15 mouse cellular contexts compared by ENCODE assay signal in genomic region chr3:69362350-69362790, GRCm38 (mm10). TPM values are rescaled to one million over a fixed set of nuclear protein-coding genes. Genes with fewer than 3 reads are reported as not detected.
A peak's percentile ranks its signal among the peaks of the same experiment; 100 is the strongest.
DNase-seq lines count a peak whose midpoint lies in the region; ATAC-seq and TF ChIP-seq lines count a peak whose summit lies in the region.
"Had no signal": no experiment of that assay in that cellular context is flagged by ENCODE, and none has a peak within 500 bp of the region (broad histone marks: within the 10 kb centered on the region; RNA-seq: fewer than 3 reads in every experiment).

No protein-coding gene starts in this region.

- H3K27ac ChIP-seq in forebrain, embryonic 13.5 days = peak overlapping the region; percentile 76
- H3K27ac ChIP-seq in forebrain, embryonic 12.5 days = no peak overlapping the region
- H3K27ac ChIP-seq in hindbrain, embryonic 14.5 days = peak overlapping the region; percentile 52; the same call in 1 of the 2 replicates
- no peak overlapping the region for H3K27ac ChIP-seq in hindbrain, embryonic 11.5 days (ENCODE audit: low read depth, low read length)
- H3K27ac ChIP-seq in cortical plate, adult 2 months (ENCODE audit: insufficient read depth, low read length) = peak overlapping the region; percentile 50; the same call in 1 of the 2 replicates
- H3K27ac ChIP-seq: embryonic facial prominence, embryonic 15.5 days; heart, embryonic 10.5 days; liver, embryonic 12.5 days; midbrain, embryonic 10.5 days had no signal

- DNase-seq in hindbrain, embryonic 14.5 days (ENCODE audit: low spot score) = no peak
- no peak for DNase-seq in hindbrain, embryonic 11.5 days (ENCODE audit: low spot score)
- peak; percentile 70 for DNase-seq in brain, adult 2 months (ENCODE audit: low read depth, low spot score)
- no peak for DNase-seq in liver
- no peak for DNase-seq in frontal cortex, postnatal 14 days (ENCODE audit: low spot score in 2 of 2)
- DNase-seq: adrenal gland, postnatal 36 days; kidney, adult 11 months had no signal

- H3K27me3 ChIP-seq in forebrain, embryonic 13.5 days = no peaks in the 10 kb centered on the region
- H3K27me3 ChIP-seq in forebrain, embryonic 12.5 days = no peaks in the 10 kb centered on the region
- no peaks in the 10 kb centered on the region for H3K27me3 ChIP-seq in hindbrain, embryonic 14.5 days (ENCODE audit: control insufficient read depth, insufficient read depth, low read length)
- no peaks in the 10 kb centered on the region for H3K27me3 ChIP-seq in hindbrain, embryonic 11.5 days (ENCODE audit: control insufficient read depth, insufficient read depth, low read length)
- H3K27me3 ChIP-seq: embryonic facial prominence, embryonic 15.5 days; liver, embryonic 12.5 days had no signal

- ATAC-seq in forebrain, embryonic 13.5 days = peak; percentile 62; the same call in 1 of the 2 replicates
- ATAC-seq in forebrain, embryonic 12.5 days (ENCODE audit: low FRiP score) = no peak
- ATAC-seq in hindbrain, embryonic 14.5 days (ENCODE audit: low FRiP score) = no peak
- ATAC-seq in hindbrain, embryonic 11.5 days (ENCODE audit: low FRiP score) = no peak
- ATAC-seq: liver, embryonic 12.5 days; lung, postnatal 0 days had no signal

- TF ChIP-seq POLR2A in cortical plate, adult 2 months (IDR thresholded peaks at IDR 0.05; ENCODE audit: extremely low read depth, insufficient read depth, low read length) = no peak

- H3K4me1 ChIP-seq in forebrain, embryonic 13.5 days = peaks cover 36% of the 10 kb centered on the region
- peaks cover 12% of the 10 kb centered on the region; the same call in 1 of the 2 replicates for H3K4me1 ChIP-seq in forebrain, embryonic 12.5 days
- peaks cover 2% of the 10 kb centered on the region; the same call in 1 of the 2 replicates for H3K4me1 ChIP-seq in hindbrain, embryonic 14.5 days (replicated peaks; ENCODE audit: control insufficient read depth, insufficient read depth, low read length)
- no peaks in the 10 kb centered on the region for H3K4me1 ChIP-seq in hindbrain, embryonic 11.5 days (replicated peaks; ENCODE audit: control insufficient read depth, insufficient read depth, low read length)
- H3K4me1 ChIP-seq in cortical plate, adult 2 months (ENCODE audit: control insufficient read depth, insufficient read depth, low read length) = peaks cover 8% of the 10 kb centered on the region
- H3K4me1 ChIP-seq: embryonic facial prominence, embryonic 15.5 days had no signal

- no peaks in the 10 kb centered on the region for H3K9me3 ChIP-seq in forebrain, embryonic 13.5 days (replicated peaks)
- no peaks in the 10 kb centered on the region for H3K9me3 ChIP-seq in forebrain, embryonic 12.5 days
- no peaks in the 10 kb centered on the region for H3K9me3 ChIP-seq in hindbrain, embryonic 14.5 days (ENCODE audit: control insufficient read depth, low read length)
- no peaks in the 10 kb centered on the region for H3K9me3 ChIP-seq in hindbrain, embryonic 11.5 days (ENCODE audit: control insufficient read depth, low read length)
- H3K9me3 ChIP-seq: embryonic facial prominence, embryonic 15.5 days; heart, embryonic 10.5 days; liver, embryonic 12.5 days; midbrain, embryonic 10.5 days had no signal

- WGBS in forebrain, embryonic 13.5 days = 69% methylated on average over 5 of the region's 5 CpGs
- 73% methylated on average over 5 of the region's 5 CpGs for WGBS in forebrain, embryonic 12.5 days
- WGBS in hindbrain, embryonic 14.5 days = 66% methylated on average over 5 of the region's 5 CpGs
- WGBS in hindbrain, embryonic 11.5 days = 82% methylated on average over 5 of the region's 5 CpGs

- no peaks in the 10 kb centered on the region for H3K36me3 ChIP-seq in forebrain, embryonic 13.5 days (ENCODE audit: poor library complexity, severe bottlenecking)
- H3K36me3 ChIP-seq in forebrain, embryonic 12.5 days (replicated peaks) = no peaks in the 10 kb centered on the region
- no peaks in the 10 kb centered on the region for H3K36me3 ChIP-seq in hindbrain, embryonic 14.5 days (replicated peaks; ENCODE audit: control insufficient read depth, insufficient read depth)
- H3K36me3 ChIP-seq in hindbrain, embryonic 11.5 days (ENCODE audit: control insufficient read depth, insufficient read depth, low read length) = no peaks in the 10 kb centered on the region
- H3K36me3 ChIP-seq: embryonic facial prominence, embryonic 15.5 days; heart, embryonic 10.5 days; liver, embryonic 12.5 days; midbrain, embryonic 10.5 days had no signal

- TF ChIP-seq CTCF in cortical plate, adult 2 months (IDR thresholded peaks at IDR 0.05; ENCODE audit: extremely low read depth, insufficient read depth, low read length) = no peak

- no peak overlapping the region for H3K9ac ChIP-seq in forebrain, embryonic 13.5 days
- H3K9ac ChIP-seq in forebrain, embryonic 12.5 days = no peak overlapping the region
- no peak overlapping the region for H3K9ac ChIP-seq in hindbrain, embryonic 14.5 days
- H3K9ac ChIP-seq in hindbrain, embryonic 11.5 days (ENCODE audit: low read depth, low read length) = no peak overlapping the region
- H3K9ac ChIP-seq: embryonic facial prominence, embryonic 15.5 days; liver, embryonic 12.5 days had no signal

- no peak overlapping the region for H3K4me2 ChIP-seq in forebrain, embryonic 13.5 days
- no peak overlapping the region for H3K4me2 ChIP-seq in forebrain, embryonic 12.5 days
- H3K4me2 ChIP-seq in hindbrain, embryonic 14.5 days (replicated peaks) = no peak overlapping the region
- no peak overlapping the region for H3K4me2 ChIP-seq in hindbrain, embryonic 11.5 days (replicated peaks; ENCODE audit: low read depth, low read length)
- H3K4me2 ChIP-seq: embryonic facial prominence, embryonic 15.5 days; liver, embryonic 12.5 days had no signal

- no peak overlapping the region for H3K4me3 ChIP-seq in forebrain, embryonic 13.5 days
- no peak overlapping the region for H3K4me3 ChIP-seq in forebrain, embryonic 12.5 days (replicated peaks)
- no peak overlapping the region for H3K4me3 ChIP-seq in hindbrain, embryonic 14.5 days (replicated peaks; ENCODE audit: low read length)
- no peak overlapping the region for H3K4me3 ChIP-seq in hindbrain, embryonic 11.5 days (ENCODE audit: low read depth, low read length)
- no peak overlapping the region for H3K4me3 ChIP-seq in cortical plate, adult 2 months (ENCODE audit: insufficient read depth, low read length)
- H3K4me3 ChIP-seq: embryonic facial prominence, embryonic 15.5 days; heart, embryonic 10.5 days; liver, embryonic 12.5 days; midbrain, embryonic 10.5 days had no signal

RNA-seq across cellular contexts. Expression of gene Ppm1l, which starts 45.7 kb away (rescaled TPM):
- 21.1 and 21.4 TPM in 2 replicates for polyA plus RNA-seq in forebrain, embryonic 13.5 days (2015; fragmentation: Nextera tagmentation; extraction: Ambion mirVana)
- polyA plus RNA-seq in forebrain, embryonic 12.5 days (2016; fragmentation: Nextera tagmentation; extraction: Ambion mirVana) = 23.6 and 24.3 TPM in 2 replicates
- polyA plus RNA-seq in hindbrain, embryonic 14.5 days (2014; fragmentation: Nextera tagmentation; extraction: Ambion mirVana) = 26.6 and 27.4 TPM in 2 replicates
- polyA plus RNA-seq in hindbrain, embryonic 11.5 days (2014; fragmentation: Nextera tagmentation; extraction: Ambion mirVana) = 17.1 and 17.2 TPM in 2 replicates
- 35.3 and 37.7 TPM in 2 replicates for polyA plus RNA-seq in cortical plate, adult 2 months (2012; rRNA removed)

Comparison
In these comparisons a context has a peak if more than half of its experiments do, and no peak if none do; other contexts are left out.
1. H3K27ac ChIP-seq: peak in forebrain, embryonic 13.5 days (single experiment), hindbrain, embryonic 14.5 days (single experiment) and cortical plate, adult 2 months (single experiment); none in forebrain, embryonic 12.5 days (single experiment) and hindbrain, embryonic 11.5 days (single experiment).